Mouse (Mus musculus) cerebellum, postnatal 10 days (tissue): ENCODE data around the gene Igsf9b.

Experiments used
- DNase-seq, 2 experiments: peaks; one replicate each; pipeline ENCODE4 v3.0.0; 2021; ENCODE audit warnings: mixed read lengths in 2 of 2

The Igsf9b gene

GRCm38 (mm10) chr9:27298411-27299285 is at the start of gene Igsf9b:
Gene Igsf9b, plus strand, starts transcription at chr9:27299204.
- DNase-seq, result peak; percentile 96 to 98

GRCm38 (mm10) chr9:27252034-27252714 is 46.8 kb upstream of the Igsf9b start:
- DNase-seq, result no peak

- peak; percentile 82 to 87 for DNase-seq
Observed at GRCm38 (mm10) chr9:27256454-27256853, 42.5 kb upstream of the Igsf9b start.

GRCm38 (mm10) chr9:27260378-27260947 is 38.5 kb upstream of the Igsf9b start:
- no peak for DNase-seq

GRCm38 (mm10) chr9:27261905-27262304 is 37.1 kb upstream of the Igsf9b start:
- DNase-seq, result peak in 1 of 2 experiments; percentile 42

- DNase-seq, result no peak
Observed at GRCm38 (mm10) chr9:27265009-27265408, 34.0 kb upstream of the Igsf9b start.

- peak; percentile 35 to 47 for DNase-seq
Observed at GRCm38 (mm10) chr9:27267878-27268277, 31.1 kb upstream of the Igsf9b start.

GRCm38 (mm10) chr9:27268493-27268892 is 30.5 kb upstream of the Igsf9b start:
- no peak for DNase-seq

GRCm38 (mm10) chr9:27269322-27269721 is 29.7 kb upstream of the Igsf9b start:
- no peak for DNase-seq

GRCm38 (mm10) chr9:27269904-27270303 is 29.1 kb upstream of the Igsf9b start:
- DNase-seq, result no peak

GRCm38 (mm10) chr9:27271899-27272298 is 27.1 kb upstream of the Igsf9b start:
- DNase-seq, result no peak

- no peak for DNase-seq
Observed at GRCm38 (mm10) chr9:27272858-27273257, 26.1 kb upstream of the Igsf9b start.

- DNase-seq, result no peak
Observed at GRCm38 (mm10) chr9:27276282-27276839, 22.6 kb upstream of the Igsf9b start.

GRCm38 (mm10) chr9:27277401-27278087 is 21.5 kb upstream of the Igsf9b start:
- peak; percentile 72 to 76 for DNase-seq

GRCm38 (mm10) chr9:27279041-27279440 is 20.0 kb upstream of the Igsf9b start:
- DNase-seq, result peak in 1 of 2 experiments; percentile 27

GRCm38 (mm10) chr9:27280976-27281375 is 18.0 kb upstream of the Igsf9b start:
- peak; percentile 84 to 86 for DNase-seq

GRCm38 (mm10) chr9:27285719-27286249 is 13.2 kb upstream of the Igsf9b start:
- no peak for DNase-seq

GRCm38 (mm10) chr9:27286296-27286695 is 12.7 kb upstream of the Igsf9b start:
- DNase-seq, result no peak

- DNase-seq, result no peak
Observed at GRCm38 (mm10) chr9:27286859-27287258, 12.1 kb upstream of the Igsf9b start.

- peak; percentile 85 to 89 for DNase-seq
Observed at GRCm38 (mm10) chr9:27287419-27287818, 11.6 kb upstream of the Igsf9b start.

- DNase-seq, result peak; percentile 63 to 75
Observed at GRCm38 (mm10) chr9:27288442-27288841, 10.6 kb upstream of the Igsf9b start.
